Mouse (Mus musculus) intestine, embryonic 14.5 days (tissue): ENCODE measurements around the gene Arhgef7. TPM values are rescaled to one million over a fixed set of nuclear protein-coding genes. Genes with fewer than 3 reads are reported as not detected.

Experiments used
- ATAC-seq: fragments of 200-750 bp; cut with Nextera tagmentation; replicated peaks from 2 replicates; pipeline ENCODE4 v1.8.0; 2017; ENCODE audit warnings: low read depth, moderate number of reproducible peaks, moderate TSS enrichment, moderate library complexity; ENCODE audit not compliant: low FRiP score, low TSS enrichment
- DNase-seq: peaks from one replicate; pipeline ENCODE4 v3.0.0-alpha.2; 2018; ENCODE audit warnings: low spot score
- H3K27ac ChIP-seq: fragments of 300-500 bp; sonication (generic); 2 replicates; pipeline ENCODE4 v1.5.1; 2014; ENCODE audit warnings: low read depth, mild to moderate bottlenecking, control low read depth
- H3K27me3 ChIP-seq: fragments of 300-500 bp; sonication (generic); replicated peaks from 2 replicates; pipeline ENCODE4 v1.6.1; 2014; ENCODE audit warnings: low read length, control low read depth; ENCODE audit not compliant: control insufficient read depth, insufficient read depth
- H3K36me3 ChIP-seq: fragments of 300-500 bp; sonication (generic); 2 replicates; pipeline ENCODE4 v1.6.1; 2014; ENCODE audit warnings: low read length, control low read depth; ENCODE audit not compliant: control insufficient read depth, insufficient read depth
- H3K4me1 ChIP-seq: fragments of 300-500 bp; sonication (generic); replicated peaks from 2 replicates; pipeline ENCODE4 v1.6.1; 2014; ENCODE audit warnings: low read length, control low read depth, mixed read lengths; ENCODE audit not compliant: control insufficient read depth, insufficient read depth
- H3K4me2 ChIP-seq: fragments of 300-500 bp; sonication (generic); 2 replicates; pipeline ENCODE4 v1.6.1; 2014; ENCODE audit warnings: low read length
- H3K4me3 ChIP-seq: fragments of 300-500 bp; sonication (generic); 2 replicates; pipeline ENCODE4 v1.5.1; 2014; ENCODE audit warnings: low read depth, low read length, control low read depth, mixed read lengths
- H3K9ac ChIP-seq: fragments of 300-500 bp; sonication (generic); 2 replicates; pipeline ENCODE4 v1.6.1; 2014; ENCODE audit warnings: mild to moderate bottlenecking, low read length
- H3K9me3 ChIP-seq: fragments of 300-500 bp; sonication (generic); 2 replicates; pipeline ENCODE4 v1.6.1; 2016; ENCODE audit warnings: low read length, control low read depth; ENCODE audit not compliant: control insufficient read depth
- WGBS: fragments of 180-500 bp; shearing (Covaris S2); extraction: QIAGEN DNeasy Blood & Tissue Kit; methylation state at CpG from one replicate; pipeline ENCODE4 v1.1.7; 2014; 5-methylcytosine and 5-hydroxymethylcytosine counted together
- polyA plus RNA-seq: library from polyadenylated mRNA; unstranded; fragments of >200 nt; fragmentation: Nextera tagmentation; extraction: Ambion mirVana; gene quantifications from 2 replicates; pipeline ENCODE4 v1.2.1, GENCODE M21; 2014

Arhgef7 gene
- polyA plus RNA-seq, 1 experiment from 2014 or later, result 33.9 TPM

GRCm38 (mm10) chr8:11707701-11708100 is 19.8 kb upstream of the Arhgef7 start:
- DNase-seq, result no peak
- WGBS, result 24% methylated on average over 3 of the region's 3 CpGs
- Histone ChIP-seq H3K27me3 (no peaks in the 10 kb centered on the region), H3K4me3 (no peak overlapping the region), H3K4me1 (0 out of 2 replicates have a peak, but pooled peaks cover 4% of the 10 kb centered on the region), H3K4me2 (no peak overlapping the region), H3K9me3 (no peaks in the 10 kb centered on the region), H3K27ac (no peak overlapping the region), H3K36me3 (no peaks in the 10 kb centered on the region), H3K9ac (no peak overlapping the region)
- ATAC-seq, result no peak

- Histone ChIP-seq H3K27me3 (no peaks in the 10 kb centered on the region), H3K4me2 (no peak overlapping the region), H3K9ac (no peak overlapping the region), H3K4me1 (0 out of 2 replicates have a peak, but pooled peaks cover 4% of the 10 kb centered on the region), H3K36me3 (no peaks in the 10 kb centered on the region), H3K9me3 (no peaks in the 10 kb centered on the region), H3K4me3 (no peak overlapping the region), H3K27ac (no peak overlapping the region)
- DNase-seq (no peak), ATAC-seq (no peak)
- 41% methylated on average over 2 of the region's 2 CpGs for WGBS
These were observed 18.7 kb upstream of the Arhgef7 start for GRCm38 (mm10) chr8:11708815-11709214.

- H3K4me1 ChIP-seq, result 0 out of 2 replicates have a peak, but pooled peaks cover 4% of the 10 kb centered on the region
- no peak overlapping the region for H3K4me2 ChIP-seq
- H3K27ac ChIP-seq, result no peak overlapping the region
- no peaks in the 10 kb centered on the region for H3K27me3 ChIP-seq
- no peaks in the 10 kb centered on the region for H3K36me3 ChIP-seq
- no peak for ATAC-seq
- no peaks in the 10 kb centered on the region for H3K9me3 ChIP-seq
- no peak overlapping the region for H3K4me3 ChIP-seq
- H3K9ac ChIP-seq, result no peak overlapping the region
- 83% methylated on average over 3 of the region's 3 CpGs for WGBS
- DNase-seq, result no peak
These were observed 18.0 kb upstream of the Arhgef7 start for GRCm38 (mm10) chr8:11709542-11709941.

DNA sequence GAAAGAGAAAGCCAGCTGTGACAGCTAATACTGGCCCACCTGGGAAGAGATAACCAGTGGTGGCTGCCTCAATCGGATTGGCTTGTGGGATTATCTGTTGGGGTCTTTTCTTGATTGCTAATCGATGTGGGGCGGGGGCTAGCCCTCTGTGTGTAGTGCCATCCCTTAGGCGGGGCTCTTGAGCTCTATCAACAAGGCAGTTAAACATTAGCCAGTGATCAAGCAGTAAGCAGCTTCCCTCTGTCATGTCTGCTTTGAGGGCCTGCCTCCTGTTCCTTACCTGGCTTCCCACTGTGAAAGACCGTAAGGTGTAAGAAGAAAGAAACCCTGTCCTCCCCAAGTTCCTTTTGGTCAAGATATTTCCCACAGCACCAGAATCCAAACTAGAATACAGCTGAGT is 17.1 kb upstream of the Arhgef7 start:
- no peaks in the 10 kb centered on the region for H3K36me3 ChIP-seq
- H3K4me3 ChIP-seq, result no peak overlapping the region
- DNase-seq, result no peak
- H3K4me2 ChIP-seq, result no peak overlapping the region
- H3K4me1 ChIP-seq, result 0 out of 2 replicates have a peak, but pooled peaks cover 4% of the 10 kb centered on the region
- no peak overlapping the region for H3K27ac ChIP-seq
- 52% methylated on average over 5 of the region's 5 CpGs for WGBS
- H3K9ac ChIP-seq, result no peak overlapping the region
- no peaks in the 10 kb centered on the region for H3K27me3 ChIP-seq
- H3K9me3 ChIP-seq, result no peaks in the 10 kb centered on the region
- ATAC-seq, result no peak

DNA sequence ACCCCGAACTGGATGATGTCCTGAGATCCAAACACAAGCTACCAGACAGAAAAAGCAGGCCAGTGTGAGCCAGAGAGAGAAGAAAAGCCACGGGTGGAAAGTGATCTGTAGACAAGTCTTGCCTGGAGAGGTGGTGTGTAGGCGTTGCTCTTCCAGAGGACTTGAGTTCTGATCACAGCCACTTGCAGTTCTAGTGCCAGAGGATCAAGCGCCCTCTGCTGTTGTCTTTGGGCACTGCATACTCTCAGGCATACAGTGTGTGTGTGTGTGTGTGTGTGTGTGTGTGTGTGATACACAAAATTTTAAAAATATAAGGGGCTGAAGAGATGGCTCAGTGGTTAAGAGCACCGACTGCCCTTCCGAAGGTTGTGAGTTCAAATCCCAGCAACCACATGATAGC is 15.3 kb upstream of the Arhgef7 start:
- Histone ChIP-seq H3K4me1 (0 out of 2 replicates have a peak, but pooled peaks cover 4% of the 10 kb centered on the region), H3K36me3 (no peaks in the 10 kb centered on the region), H3K4me2 (no peak overlapping the region), H3K9me3 (no peaks in the 10 kb centered on the region), H3K27me3 (no peaks in the 10 kb centered on the region), H3K4me3 (no peak overlapping the region), H3K27ac (no peak overlapping the region), H3K9ac (no peak overlapping the region)
- no peak for DNase-seq
- ATAC-seq, result no peak
- 82% methylated on average over 6 of the region's 6 CpGs for WGBS

DNA sequence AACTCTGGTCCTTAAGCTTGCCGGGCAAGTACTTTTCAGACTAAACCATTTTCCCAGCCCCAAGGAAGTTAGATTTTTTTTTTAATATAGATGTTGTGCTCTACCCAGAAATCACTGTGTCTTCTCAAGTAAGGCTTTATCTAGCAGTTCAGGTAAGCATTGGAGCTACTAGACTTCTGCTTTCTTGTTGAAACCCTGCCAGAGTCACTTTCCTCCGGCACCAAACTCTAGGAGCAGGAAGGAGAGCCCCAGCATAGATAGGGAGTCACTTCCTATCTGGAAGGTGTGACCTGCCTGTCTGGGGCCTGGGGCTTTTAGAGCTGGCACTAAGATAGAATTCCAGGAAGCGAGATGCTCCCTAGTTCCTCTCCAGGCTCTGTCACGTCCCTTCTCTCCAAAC is 10.3 kb upstream of the Arhgef7 start:
- Histone ChIP-seq H3K9me3 (no peaks in the 10 kb centered on the region), H3K4me2 (no peak overlapping the region), H3K9ac (no peak overlapping the region), H3K4me1 (no peaks in the 10 kb centered on the region), H3K36me3 (no peaks in the 10 kb centered on the region), H3K27me3 (no peaks in the 10 kb centered on the region; the same call in 1 of the 2 replicates), H3K4me3 (no peak overlapping the region), H3K27ac (no peak overlapping the region)
- WGBS, result 65% methylated on average over 4 of the region's 4 CpGs
- ATAC-seq, result no peak
- DNase-seq, result no peak

GRCm38 (mm10) chr8:11727273-11727650 is 259 bp upstream of the Arhgef7 start:
- peak overlapping the region; percentile 59 for H3K9ac ChIP-seq
- peak overlapping the region; percentile 93 for H3K4me2 ChIP-seq
- H3K27ac ChIP-seq, result no peak overlapping the region
- H3K4me1 ChIP-seq, result no peaks in the 10 kb centered on the region; the same call in 1 of the 2 replicates
- ATAC-seq (0 out of 2 replicates have a peak, but pooled peaks have one; percentile 6), DNase-seq (peak; percentile 62)
- under 1% methylated on average over 22 of the region's 22 CpGs for WGBS
- peak overlapping the region; percentile 62 for H3K4me3 ChIP-seq
- H3K9me3 ChIP-seq, result no peaks in the 10 kb centered on the region
- peaks cover 53% of the 10 kb centered on the region for H3K27me3 ChIP-seq
- no peaks in the 10 kb centered on the region for H3K36me3 ChIP-seq

DNA sequence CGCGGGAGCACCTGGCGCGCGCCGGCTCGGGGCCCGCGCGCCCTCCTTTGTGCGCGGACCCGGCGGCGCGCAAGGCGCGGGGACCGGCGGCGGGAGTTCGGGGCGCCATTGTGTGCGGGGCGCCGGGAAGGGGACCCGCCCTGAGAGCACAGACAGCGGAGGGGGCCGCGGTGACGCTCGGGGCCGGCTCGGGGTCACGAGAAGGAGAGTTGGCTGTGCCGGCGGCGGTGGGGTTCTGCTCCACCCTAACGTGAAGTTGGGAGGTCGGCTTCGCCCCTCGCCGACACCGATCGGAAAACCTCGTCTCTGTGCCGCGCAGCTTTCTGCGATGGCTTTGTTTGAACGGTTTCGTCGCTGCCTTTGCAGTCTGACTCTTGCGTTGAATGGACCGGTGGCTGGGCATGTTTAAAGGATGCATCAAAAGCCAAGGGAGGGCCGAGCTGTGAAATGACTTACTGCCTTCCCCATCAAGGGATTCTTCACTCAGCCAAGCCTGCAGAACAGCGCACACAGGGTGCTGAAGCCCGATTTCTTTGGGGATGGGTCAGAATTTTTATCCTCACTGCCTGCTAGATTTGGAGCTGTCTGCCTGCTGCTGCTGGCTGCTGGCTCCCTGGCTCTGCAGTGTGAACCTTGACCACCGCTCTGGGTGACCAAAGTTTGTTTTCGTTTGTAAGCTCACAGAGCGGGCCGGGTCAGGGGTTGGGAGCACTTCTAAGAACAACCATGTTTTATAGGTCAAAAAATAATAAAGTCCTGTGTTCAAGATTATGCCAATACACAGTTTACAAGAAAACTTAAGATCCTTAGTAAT is 1.2 kb downstream of the Arhgef7 start:
- peak overlapping the region; percentile 93 for H3K4me2 ChIP-seq
- H3K27me3 ChIP-seq, result peaks cover 46% of the 10 kb centered on the region
- H3K4me3 ChIP-seq, result peak overlapping the region; percentile 62
- no peak overlapping the region for H3K27ac ChIP-seq
- WGBS, result 2% methylated on average over 51 of the region's 61 CpGs
- no peaks in the 10 kb centered on the region; the same call in 1 of the 2 replicates for H3K4me1 ChIP-seq
- ATAC-seq (peak; percentile 9; the same call in 1 of the 2 replicates), DNase-seq (peak; percentile 78)
- H3K36me3 ChIP-seq, result no peaks in the 10 kb centered on the region
- no peaks in the 10 kb centered on the region for H3K9me3 ChIP-seq
- H3K9ac ChIP-seq, result peak overlapping the region; percentile 59
